Mouse (Mus musculus): ENCODE data around the gene Crocc2. TPM values are rescaled to one million over a fixed set of nuclear protein-coding genes. Genes with fewer than 3 reads are reported as not detected.

The Crocc2 gene
- polyA plus RNA-seq, 1 experiment from 2014 or later = 0.14 TPM

- peaks cover 35% of the 10 kb centered on the region; the same call in 1 of the 2 replicates for H3K4me1 ChIP-seq (ENCODE audit: control insufficient read depth, insufficient read depth, low read length)
- no peaks in the 10 kb centered on the region for H3K9me3 ChIP-seq (ENCODE audit: control insufficient read depth, low read length)
- H3K4me3 ChIP-seq (ENCODE audit: low read length) = no peak overlapping the region
- no peak overlapping the region for H3K9ac ChIP-seq (ENCODE audit: low read depth, low read length)
- 81% methylated on average over 6 of the region's 6 CpGs for WGBS
- no peak overlapping the region for H3K4me2 ChIP-seq (replicated peaks; ENCODE audit: low read depth, low read length)
- H3K27me3 ChIP-seq (ENCODE audit: control insufficient read depth, insufficient read depth, low read length) = no peaks in the 10 kb centered on the region
- no peaks in the 10 kb centered on the region for H3K36me3 ChIP-seq (ENCODE audit: control insufficient read depth, insufficient read depth, low read length)
- ATAC-seq (ENCODE audit: low FRiP score, low TSS enrichment) = no peak
- no peak overlapping the region for H3K27ac ChIP-seq (ENCODE audit: low read depth, low read length)
These were observed 60.7 kb downstream of the Crocc2 start for GRCm38 (mm10) chr1:93229221-93229620.

GRCm38 (mm10) chr1:93229626-93230025 lies 61.1 kb downstream of the Crocc2 start:
- 77% methylated on average over 4 of the region's 4 CpGs for WGBS
- H3K4me1 ChIP-seq (ENCODE audit: control insufficient read depth, insufficient read depth, low read length) = peaks cover 36% of the 10 kb centered on the region; the same call in 1 of the 2 replicates
- no peak overlapping the region for H3K9ac ChIP-seq (ENCODE audit: low read depth, low read length)
- no peaks in the 10 kb centered on the region for H3K36me3 ChIP-seq (ENCODE audit: control insufficient read depth, insufficient read depth, low read length)
- no peak for ATAC-seq (ENCODE audit: low FRiP score, low TSS enrichment)
- no peak overlapping the region for H3K4me3 ChIP-seq (ENCODE audit: low read length)
- no peaks in the 10 kb centered on the region for H3K9me3 ChIP-seq (ENCODE audit: control insufficient read depth, low read length)
- H3K27me3 ChIP-seq (ENCODE audit: control insufficient read depth, insufficient read depth, low read length) = no peaks in the 10 kb centered on the region
- H3K27ac ChIP-seq (ENCODE audit: low read depth, low read length) = no peak overlapping the region
- no peak overlapping the region for H3K4me2 ChIP-seq (replicated peaks; ENCODE audit: low read depth, low read length)

GRCm38 (mm10) chr1:93235576-93236544 lies 67.3 kb downstream of the Crocc2 start, which contains the start of gene Sned1:
TSS of gene Sned1 (plus strand) at chr1:93235841.
- peak within 1 kb of the TSS; percentile 49 for H3K4me3 ChIP-seq (ENCODE audit: low read length)
- ATAC-seq (ENCODE audit: low FRiP score, low TSS enrichment) = peak; percentile 92
- H3K4me2 ChIP-seq (replicated peaks; ENCODE audit: low read depth, low read length) = peak within 1 kb of the TSS; percentile 100
- H3K36me3 ChIP-seq (ENCODE audit: control insufficient read depth, insufficient read depth, low read length) = no peaks in the 10 kb centered on the region
- peak within 1 kb of the TSS; percentile 47; the same call in 1 of the 2 replicates for H3K27ac ChIP-seq (ENCODE audit: low read depth, low read length)
- peaks cover 42% of the 10 kb centered on the region for H3K4me1 ChIP-seq (ENCODE audit: control insufficient read depth, insufficient read depth, low read length)
- under 1% methylated on average over 85 of the region's 100 CpGs for WGBS
- no peaks in the 10 kb centered on the region for H3K9me3 ChIP-seq (ENCODE audit: control insufficient read depth, low read length)
- H3K9ac ChIP-seq (ENCODE audit: low read depth, low read length) = peak within 1 kb of the TSS; percentile 62
- 0 out of 2 replicates have a peak, but pooled peaks cover 3% of the 10 kb centered on the region for H3K27me3 ChIP-seq (ENCODE audit: control insufficient read depth, insufficient read depth, low read length)

- WGBS = 9% methylated on average over 3 of the region's 3 CpGs
- 0 out of 2 replicates have a peak, but pooled peaks cover 3% of the 10 kb centered on the region for H3K27me3 ChIP-seq (ENCODE audit: control insufficient read depth, insufficient read depth, low read length)
- H3K4me1 ChIP-seq (ENCODE audit: control insufficient read depth, insufficient read depth, low read length) = peaks cover 42% of the 10 kb centered on the region
- peak; percentile 16 for ATAC-seq (ENCODE audit: low FRiP score, low TSS enrichment)
- H3K9me3 ChIP-seq (ENCODE audit: control insufficient read depth, low read length) = no peaks in the 10 kb centered on the region
- peak overlapping the region; percentile 62 for H3K9ac ChIP-seq (ENCODE audit: low read depth, low read length)
- H3K36me3 ChIP-seq (ENCODE audit: control insufficient read depth, insufficient read depth, low read length) = no peaks in the 10 kb centered on the region
- H3K27ac ChIP-seq (ENCODE audit: low read depth, low read length) = no peak overlapping the region
- H3K4me3 ChIP-seq (ENCODE audit: low read length) = peak overlapping the region; percentile 49
- peak overlapping the region; percentile 100 for H3K4me2 ChIP-seq (replicated peaks; ENCODE audit: low read depth, low read length)
These were observed 68.0 kb downstream of the Crocc2 start for GRCm38 (mm10) chr1:93236545-93236924.

GRCm38 (mm10) chr1:93237676-93238075 lies 69.2 kb downstream of the Crocc2 start:
- no peak for ATAC-seq (ENCODE audit: low FRiP score, low TSS enrichment)
- H3K9me3 ChIP-seq (ENCODE audit: control insufficient read depth, low read length) = no peaks in the 10 kb centered on the region
- peaks cover 39% of the 10 kb centered on the region for H3K4me1 ChIP-seq (ENCODE audit: control insufficient read depth, insufficient read depth, low read length)
- no peak overlapping the region for H3K9ac ChIP-seq (ENCODE audit: low read depth, low read length)
- H3K27me3 ChIP-seq (ENCODE audit: control insufficient read depth, insufficient read depth, low read length) = 0 out of 2 replicates have a peak, but pooled peaks cover 3% of the 10 kb centered on the region
- no peak overlapping the region for H3K27ac ChIP-seq (ENCODE audit: low read depth, low read length)
- no peaks in the 10 kb centered on the region for H3K36me3 ChIP-seq (ENCODE audit: control insufficient read depth, insufficient read depth, low read length)
- peak overlapping the region; percentile 100; the same call in 1 of the 2 replicates for H3K4me2 ChIP-seq (replicated peaks; ENCODE audit: low read depth, low read length)
- WGBS = 87% methylated on average over 10 of the region's 10 CpGs
- no peak overlapping the region for H3K4me3 ChIP-seq (ENCODE audit: low read length)

GRCm38 (mm10) chr1:93238201-93238600 lies 69.7 kb downstream of the Crocc2 start:
- no peaks in the 10 kb centered on the region for H3K9me3 ChIP-seq (ENCODE audit: control insufficient read depth, low read length)
- ATAC-seq (ENCODE audit: low FRiP score, low TSS enrichment) = no peak
- no peak overlapping the region for H3K4me3 ChIP-seq (ENCODE audit: low read length)
- no peak overlapping the region for H3K4me2 ChIP-seq (replicated peaks; ENCODE audit: low read depth, low read length)
- no peak overlapping the region for H3K9ac ChIP-seq (ENCODE audit: low read depth, low read length)
- 49% methylated on average over 4 of the region's 4 CpGs for WGBS
- no peak overlapping the region for H3K27ac ChIP-seq (ENCODE audit: low read depth, low read length)
- peaks cover 34% of the 10 kb centered on the region for H3K4me1 ChIP-seq (ENCODE audit: control insufficient read depth, insufficient read depth, low read length)
- H3K27me3 ChIP-seq (ENCODE audit: control insufficient read depth, insufficient read depth, low read length) = 0 out of 2 replicates have a peak, but pooled peaks cover 3% of the 10 kb centered on the region
- no peaks in the 10 kb centered on the region for H3K36me3 ChIP-seq (ENCODE audit: control insufficient read depth, insufficient read depth, low read length)

GRCm38 (mm10) chr1:93245936-93246335 lies 77.4 kb downstream of the Crocc2 start:
- Histone ChIP-seq H3K27me3 (ENCODE audit: control insufficient read depth, insufficient read depth, low read length) (no peaks in the 10 kb centered on the region), H3K36me3 (ENCODE audit: control insufficient read depth, insufficient read depth, low read length) (no peaks in the 10 kb centered on the region), H3K4me1 (ENCODE audit: control insufficient read depth, insufficient read depth, low read length) (no peaks in the 10 kb centered on the region), H3K9ac (ENCODE audit: low read depth, low read length) (no peak overlapping the region), H3K9me3 (ENCODE audit: control insufficient read depth, low read length) (no peaks in the 10 kb centered on the region), H3K4me3 (ENCODE audit: low read length) (no peak overlapping the region), H3K4me2 (replicated peaks; ENCODE audit: low read depth, low read length) (no peak overlapping the region), H3K27ac (ENCODE audit: low read depth, low read length) (no peak overlapping the region)
- WGBS = 56% methylated on average over 2 of the region's 2 CpGs
- ATAC-seq (ENCODE audit: low FRiP score, low TSS enrichment) = no peak

- no peak overlapping the region for H3K4me2 ChIP-seq (replicated peaks; ENCODE audit: low read depth, low read length)
- H3K4me3 ChIP-seq (ENCODE audit: low read length) = no peak overlapping the region
- no peaks in the 10 kb centered on the region for H3K36me3 ChIP-seq (ENCODE audit: control insufficient read depth, insufficient read depth, low read length)
- H3K27ac ChIP-seq (ENCODE audit: low read depth, low read length) = no peak overlapping the region
- WGBS = 28% methylated on average over 2 of the region's 2 CpGs
- ATAC-seq (ENCODE audit: low FRiP score, low TSS enrichment) = no peak
- no peaks in the 10 kb centered on the region for H3K4me1 ChIP-seq (ENCODE audit: control insufficient read depth, insufficient read depth, low read length)
- H3K9ac ChIP-seq (ENCODE audit: low read depth, low read length) = no peak overlapping the region
- no peaks in the 10 kb centered on the region for H3K27me3 ChIP-seq (ENCODE audit: control insufficient read depth, insufficient read depth, low read length)
- H3K9me3 ChIP-seq (ENCODE audit: control insufficient read depth, low read length) = no peaks in the 10 kb centered on the region
These were observed 84.1 kb downstream of the Crocc2 start for GRCm38 (mm10) chr1:93252586-93252985.

- Histone ChIP-seq H3K4me1 (ENCODE audit: control insufficient read depth, insufficient read depth, low read length) (no peaks in the 10 kb centered on the region), H3K4me3 (ENCODE audit: low read length) (no peak overlapping the region), H3K27ac (ENCODE audit: low read depth, low read length) (no peak overlapping the region), H3K4me2 (replicated peaks; ENCODE audit: low read depth, low read length) (no peak overlapping the region), H3K9me3 (ENCODE audit: control insufficient read depth, low read length) (no peaks in the 10 kb centered on the region), H3K9ac (ENCODE audit: low read depth, low read length) (no peak overlapping the region), H3K27me3 (ENCODE audit: control insufficient read depth, insufficient read depth, low read length) (no peaks in the 10 kb centered on the region), H3K36me3 (ENCODE audit: control insufficient read depth, insufficient read depth, low read length) (peaks cover 4% of the 10 kb centered on the region; the same call in 1 of the 2 replicates)
- 95% methylated on average over 7 of the region's 7 CpGs for WGBS
- ATAC-seq (ENCODE audit: low FRiP score, low TSS enrichment) = no peak
These were observed 87.2 kb downstream of the Crocc2 start for GRCm38 (mm10) chr1:93255761-93256160.

Data from kidney, embryonic 14.5 days (tissue).